ENCODE assay signal across 7 mouse cellular contexts in genomic region chr2:177956734-177957133, GRCm38 (mm10). TPM values are rescaled to one million over a fixed set of nuclear protein-coding genes. Genes with fewer than 3 reads are reported as not detected.
A peak's percentile ranks its signal among the peaks of the same experiment; 100 is the strongest.
DNase-seq lines count a peak whose midpoint lies in the region; ATAC-seq lines count a peak whose summit lies in the region.
"Not testable (repeated sequence)": the region's sequence is repeated elsewhere in the genome, so short reads cannot be mapped to it uniquely, and the experiment has no call there.

No protein-coding gene starts in this region.

- not testable (repeated sequence) for H3K4me1 ChIP-seq in embryonic facial prominence, embryonic 14.5 days (ENCODE audit: control insufficient read depth, insufficient read depth, low read length); heart, embryonic 14.5 days (ENCODE audit: control insufficient read depth in 2 of 2, insufficient read depth in 2 of 2, low read length in 2 of 2); kidney, embryonic 14.5 days (ENCODE audit: control insufficient read depth, insufficient read depth, low read length)

- H3K4me2 ChIP-seq in embryonic facial prominence, embryonic 14.5 days (ENCODE audit: low read depth, low read length), result peak overlapping the region; percentile 43; the same call in 1 of the 2 replicates
- peak overlapping the region; percentile 44 for H3K4me2 ChIP-seq in heart, embryonic 14.5 days (ENCODE audit: low read length)
- peak overlapping the region; percentile 19; the same call in 1 of the 2 replicates for H3K4me2 ChIP-seq in kidney, embryonic 14.5 days (replicated peaks; ENCODE audit: low read depth, low read length)

- ATAC-seq in embryonic facial prominence, embryonic 14.5 days (ENCODE audit: low read depth); heart, embryonic 14.5 days (ENCODE audit: insufficient number of reproducible peaks, insufficient read depth, low FRiP score, low read depth); kidney, embryonic 14.5 days (ENCODE audit: low FRiP score, low TSS enrichment): not testable (repeated sequence)

- not testable (repeated sequence) for H3K27ac ChIP-seq in embryonic facial prominence, embryonic 14.5 days (replicated peaks; ENCODE audit: low read depth, low read length); heart, embryonic 14.5 days (replicated peaks in 1 of 2; ENCODE audit: control insufficient read depth in 1 of 2, insufficient read depth in 1 of 2, low read depth in 2 of 2, low read length in 2 of 2); kidney, embryonic 14.5 days (ENCODE audit: low read depth, low read length)

- intact Hi-C loops in left cerebral cortex, postnatal 36 days (cut with DNase I), result not testable (repeated sequence)

- H3K4me3 ChIP-seq in embryonic facial prominence, embryonic 14.5 days (ENCODE audit: low read depth, low read length), result peak overlapping the region; percentile 39
- peak overlapping the region; percentile 43 for H3K4me3 ChIP-seq in heart, embryonic 14.5 days (ENCODE audit: control insufficient read depth in 1 of 2, insufficient read depth in 1 of 2, low read depth in 1 of 2, low read length in 2 of 2)
- peak overlapping the region; percentile 33; the same call in 1 of the 2 replicates for H3K4me3 ChIP-seq in kidney, embryonic 14.5 days (ENCODE audit: low read length)

- H3K36me3 ChIP-seq in embryonic facial prominence, embryonic 14.5 days (ENCODE audit: control insufficient read depth, insufficient read depth, low read length); heart, embryonic 14.5 days (ENCODE audit: control insufficient read depth, insufficient read depth, low read length); kidney, embryonic 14.5 days (ENCODE audit: control insufficient read depth, insufficient read depth, low read length): not testable (repeated sequence)

- peak overlapping the region; percentile 58 for H3K9ac ChIP-seq in embryonic facial prominence, embryonic 14.5 days (ENCODE audit: low read depth, low read length)
- peak overlapping the region; percentile 56; the same call in 1 of the 2 replicates for H3K9ac ChIP-seq in heart, embryonic 14.5 days (ENCODE audit: low read length)
- not testable (repeated sequence) for H3K9ac ChIP-seq in kidney, embryonic 14.5 days (ENCODE audit: low read depth, low read length)

- not testable (repeated sequence) for H3K9me3 ChIP-seq in embryonic facial prominence, embryonic 14.5 days (ENCODE audit: control insufficient read depth, low read length); heart, embryonic 14.5 days (ENCODE audit: control insufficient read depth, low read length); kidney, embryonic 14.5 days (ENCODE audit: control insufficient read depth, low read length)

- H3K27me3 ChIP-seq in embryonic facial prominence, embryonic 14.5 days (replicated peaks; ENCODE audit: control insufficient read depth, insufficient read depth, low read length); heart, embryonic 14.5 days (ENCODE audit: control insufficient read depth, insufficient read depth, low read length); kidney, embryonic 14.5 days (ENCODE audit: control insufficient read depth, insufficient read depth, low read length): not testable (repeated sequence)

- 0% methylated on average over 11 of the region's 18 CpGs for WGBS in embryonic facial prominence, embryonic 14.5 days
- under 1% methylated on average over 17 of the region's 18 CpGs for WGBS in heart, embryonic 14.5 days
- 2% methylated on average over 14 of the region's 18 CpGs for WGBS in kidney, embryonic 14.5 days

- peak; percentile 36 to 52 for DNase-seq in adrenal gland, postnatal 36 days
- DNase-seq in embryonic facial prominence, embryonic 14.5 days (ENCODE audit: low spot score), result not testable (repeated sequence)
- DNase-seq in left cerebral cortex, postnatal 36 days (ENCODE audit: low spot score in 2 of 2), result peak; percentile 35 to 43
- peak; percentile 6 for DNase-seq in lung, postnatal 36 days
- peak; percentile 18 for DNase-seq in retina, postnatal 1 day

RNA-seq across cellular contexts. Expression of gene Gm14326, which starts 0.4 kb away (rescaled TPM):
- total RNA-seq in adrenal gland, postnatal 36 days (2021), result 10 to 100 TPM; 25.9 to 31.9 TPM
- polyA plus RNA-seq in embryonic facial prominence, embryonic 14.5 days (2014; fragmentation: Nextera tagmentation; extraction: Ambion mirVana), result 19.1 and 24.0 TPM in 2 replicates
- polyA plus RNA-seq in heart, embryonic 14.5 days (2014; fragmentation: Nextera tagmentation; extraction: Ambion mirVana), result 27.9 TPM in 2 replicates
- 16.1 and 20.5 TPM in 2 replicates for polyA plus RNA-seq in kidney, embryonic 14.5 days (2014; fragmentation: Nextera tagmentation; extraction: Ambion mirVana)
- total RNA-seq in left cerebral cortex, postnatal 36 days (2021), result 10 to 100 TPM; 48.8 to 50.2 TPM

RNA-seq across cellular contexts. Expression of gene Zfp972, which starts 31.3 kb away (rescaled TPM):
- total RNA-seq in adrenal gland, postnatal 36 days (2021), result 1 to 10 TPM in 1 of 2 experiments, under 1 TPM in 1; 0.83 to 2.2 TPM
- polyA plus RNA-seq in embryonic facial prominence, embryonic 14.5 days (2014; fragmentation: Nextera tagmentation; extraction: Ambion mirVana), result not detected in 2 replicates
- polyA plus RNA-seq in heart, embryonic 14.5 days (2014; fragmentation: Nextera tagmentation; extraction: Ambion mirVana), result not detected in 2 replicates
- 0.81 and 1.6 TPM in 2 replicates for polyA plus RNA-seq in kidney, embryonic 14.5 days (2014; fragmentation: Nextera tagmentation; extraction: Ambion mirVana)
- 1 to 10 TPM in 1 of 2 experiments, under 1 TPM in 1; 0.84 to 1.1 TPM for total RNA-seq in left cerebral cortex, postnatal 36 days (2021)

RNA-seq across cellular contexts. Expression of gene Gm14327, which starts 59.8 kb away (rescaled TPM):
- total RNA-seq in adrenal gland, postnatal 36 days (2021), result 1 to 10 TPM; 3.4 to 7.1 TPM
- 4.6 and 6.2 TPM in 2 replicates for polyA plus RNA-seq in embryonic facial prominence, embryonic 14.5 days (2014; fragmentation: Nextera tagmentation; extraction: Ambion mirVana)
- polyA plus RNA-seq in heart, embryonic 14.5 days (2014; fragmentation: Nextera tagmentation; extraction: Ambion mirVana), result 3.6 and 6.0 TPM in 2 replicates
- 3.8 and 5.2 TPM in 2 replicates for polyA plus RNA-seq in kidney, embryonic 14.5 days (2014; fragmentation: Nextera tagmentation; extraction: Ambion mirVana)
- total RNA-seq in left cerebral cortex, postnatal 36 days (2021), result 1 to 10 TPM; 5.3 to 6.4 TPM
